Mouse (Mus musculus): ENCODE results near the gene 4931406P16Rik. TPM values are rescaled to one million over a fixed set of nuclear protein-coding genes. Genes with fewer than 3 reads are reported as not detected.
"Not testable (repeated sequence)": the region's sequence is repeated elsewhere in the genome, so short reads cannot be mapped to it uniquely, and the experiment has no call there.

Gene 4931406P16Rik
- polyA plus RNA-seq, 1 experiment from 2014 or later = 32.6 TPM

- DNase-seq (ENCODE audit: low spot score) = no peak
- Histone ChIP-seq H3K9me3 (ENCODE audit: control insufficient read depth, low read length) (0 out of 2 replicates have a peak, but pooled peaks cover 3% of the 10 kb centered on the region), H3K4me3 (ENCODE audit: low read depth, low read length) (no peak overlapping the region), H3K4me2 (no peak overlapping the region), H3K4me1 (replicated peaks; ENCODE audit: control insufficient read depth, insufficient read depth, low read length) (no peaks in the 10 kb centered on the region), H3K9ac (ENCODE audit: low read depth, low read length) (no peak overlapping the region), H3K27ac (ENCODE audit: low read depth, low read length) (no peak overlapping the region), H3K27me3 (replicated peaks; ENCODE audit: control insufficient read depth, insufficient read depth, low read length) (no peaks in the 10 kb centered on the region), H3K36me3 (ENCODE audit: control insufficient read depth, insufficient read depth, low read length) (peaks cover 29% of the 10 kb centered on the region)
- ATAC-seq (replicated peaks; ENCODE audit: low FRiP score) = no peak
- WGBS = 70% methylated on average over 5 of the region's 5 CpGs
Observed at GRCm38 (mm10) chr7:34339164-34339489, 25.8 kb upstream of the 4931406P16Rik start.

DNA sequence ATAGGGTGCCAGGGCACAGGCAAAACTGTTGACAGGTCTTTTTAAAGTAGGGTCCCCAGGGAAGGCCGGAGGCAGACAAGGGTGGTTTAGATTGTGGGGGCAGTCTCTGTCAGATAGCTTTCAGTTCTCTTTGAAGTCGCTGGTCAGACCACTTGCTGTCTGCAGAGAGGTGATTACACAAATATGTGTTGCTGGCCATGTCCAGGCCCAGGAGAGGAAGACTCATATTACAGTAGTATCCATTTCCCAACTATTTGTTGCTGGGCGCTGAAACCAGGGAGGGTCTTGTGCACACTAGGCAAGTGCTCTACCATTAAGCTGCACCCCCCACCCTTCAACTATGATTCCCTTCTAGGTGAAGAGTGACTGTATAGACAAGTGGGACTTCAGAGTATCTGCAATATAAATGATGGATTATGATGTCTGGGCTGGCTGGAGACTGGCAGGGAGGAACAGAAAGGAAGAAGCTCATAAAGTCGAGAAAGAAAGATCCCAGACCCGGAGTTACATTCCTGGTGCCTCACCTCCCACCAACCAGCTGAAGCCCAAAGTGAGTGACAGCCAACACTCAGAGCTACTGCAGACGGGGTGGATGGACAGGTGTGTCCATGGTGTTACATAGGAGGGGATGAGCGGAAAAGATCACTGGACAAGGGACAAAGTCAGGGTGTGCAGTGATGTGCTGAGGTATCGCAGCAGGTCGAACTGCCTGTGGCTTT lies 25.3 kb upstream of the 4931406P16Rik start:
- no peaks in the 10 kb centered on the region for H3K4me1 ChIP-seq (replicated peaks; ENCODE audit: control insufficient read depth, insufficient read depth, low read length)
- H3K9ac ChIP-seq (ENCODE audit: low read depth, low read length) = no peak overlapping the region
- H3K36me3 ChIP-seq (ENCODE audit: control insufficient read depth, insufficient read depth, low read length) = peaks cover 24% of the 10 kb centered on the region
- WGBS = 55% methylated on average over 9 of the region's 9 CpGs
- no peak for DNase-seq (ENCODE audit: low spot score)
- H3K27me3 ChIP-seq (replicated peaks; ENCODE audit: control insufficient read depth, insufficient read depth, low read length) = no peaks in the 10 kb centered on the region
- no peak for ATAC-seq (replicated peaks; ENCODE audit: low FRiP score)
- H3K27ac ChIP-seq (ENCODE audit: low read depth, low read length) = no peak overlapping the region
- no peak overlapping the region for H3K4me2 ChIP-seq
- H3K9me3 ChIP-seq (ENCODE audit: control insufficient read depth, low read length) = 0 out of 2 replicates have a peak, but pooled peaks cover 3% of the 10 kb centered on the region
- no peak overlapping the region for H3K4me3 ChIP-seq (ENCODE audit: low read depth, low read length)

DNA sequence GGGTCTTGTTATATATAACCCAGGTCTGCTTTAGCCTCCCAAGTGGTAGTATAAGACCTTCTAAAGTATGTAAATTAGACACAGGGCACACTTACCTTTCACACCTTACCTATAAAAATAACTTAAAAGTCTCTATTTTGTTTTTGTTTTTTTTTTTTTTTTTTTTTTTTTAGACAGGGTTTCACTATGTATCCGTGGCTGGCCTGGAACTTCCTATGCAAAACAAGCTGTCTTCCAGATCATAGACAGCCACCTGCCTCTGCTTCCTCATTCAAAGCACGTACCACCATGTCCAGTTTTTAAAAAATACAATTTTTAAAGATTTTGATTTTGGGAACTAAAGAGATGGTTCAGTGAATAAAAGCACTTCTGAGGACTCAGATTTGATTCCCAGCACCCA lies 23.9 kb upstream of the 4931406P16Rik start:
- Histone ChIP-seq H3K9me3 (ENCODE audit: control insufficient read depth, low read length) (0 out of 2 replicates have a peak, but pooled peaks cover 3% of the 10 kb centered on the region), H3K4me2 (no peak overlapping the region), H3K27me3 (replicated peaks; ENCODE audit: control insufficient read depth, insufficient read depth, low read length) (no peaks in the 10 kb centered on the region), H3K4me1 (replicated peaks; ENCODE audit: control insufficient read depth, insufficient read depth, low read length) (no peaks in the 10 kb centered on the region), H3K27ac (ENCODE audit: low read depth, low read length) (no peak overlapping the region), H3K4me3 (ENCODE audit: low read depth, low read length) (no peak overlapping the region), H3K9ac (ENCODE audit: low read depth, low read length) (no peak overlapping the region), H3K36me3 (ENCODE audit: control insufficient read depth, insufficient read depth, low read length) (peaks cover 12% of the 10 kb centered on the region)
- DNase-seq (ENCODE audit: low spot score) = no peak
- no peak for ATAC-seq (replicated peaks; ENCODE audit: low FRiP score)
- WGBS = 57% methylated on average over 2 of the region's 2 CpGs

DNA sequence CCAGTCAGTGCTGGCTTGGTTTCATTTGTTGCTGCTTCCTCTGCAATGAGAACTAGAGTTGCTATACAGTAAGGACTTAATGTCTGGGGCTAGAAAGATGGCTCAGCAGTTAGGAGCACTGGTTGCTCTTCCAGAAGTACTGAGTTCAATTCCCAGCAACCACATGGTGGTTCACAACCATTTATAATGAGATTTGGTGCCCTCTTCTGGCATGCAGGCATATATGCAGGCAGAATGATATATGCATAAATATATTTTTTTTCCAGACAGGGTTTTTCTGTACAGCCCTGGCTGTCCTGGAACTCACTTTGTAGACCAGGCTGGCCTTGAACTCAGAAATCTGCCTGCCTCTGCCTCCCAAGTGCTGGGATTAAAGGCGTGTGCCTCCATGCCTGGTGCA lies 23.2 kb upstream of the 4931406P16Rik start:
- H3K27me3 ChIP-seq (replicated peaks; ENCODE audit: control insufficient read depth, insufficient read depth, low read length); H3K4me2 ChIP-seq; H3K9me3 ChIP-seq (ENCODE audit: control insufficient read depth, low read length); H3K9ac ChIP-seq (ENCODE audit: low read depth, low read length); H3K4me1 ChIP-seq (replicated peaks; ENCODE audit: control insufficient read depth, insufficient read depth, low read length); H3K4me3 ChIP-seq (ENCODE audit: low read depth, low read length); DNase-seq (ENCODE audit: low spot score); H3K36me3 ChIP-seq (ENCODE audit: control insufficient read depth, insufficient read depth, low read length); ATAC-seq (replicated peaks; ENCODE audit: low FRiP score); H3K27ac ChIP-seq (ENCODE audit: low read depth, low read length): not testable (repeated sequence)
- 85% methylated on average over 1 of the region's 1 CpGs for WGBS

GRCm38 (mm10) chr7:34327493-34327892 lies 14.1 kb upstream of the 4931406P16Rik start:
- Histone ChIP-seq H3K4me2 (no peak overlapping the region), H3K36me3 (ENCODE audit: control insufficient read depth, insufficient read depth, low read length) (no peaks in the 10 kb centered on the region), H3K27ac (ENCODE audit: low read depth, low read length) (no peak overlapping the region), H3K27me3 (replicated peaks; ENCODE audit: control insufficient read depth, insufficient read depth, low read length) (no peaks in the 10 kb centered on the region), H3K4me1 (replicated peaks; ENCODE audit: control insufficient read depth, insufficient read depth, low read length) (no peaks in the 10 kb centered on the region), H3K9me3 (ENCODE audit: control insufficient read depth, low read length) (no peaks in the 10 kb centered on the region), H3K4me3 (ENCODE audit: low read depth, low read length) (no peak overlapping the region), H3K9ac (ENCODE audit: low read depth, low read length) (no peak overlapping the region)
- no peak for DNase-seq (ENCODE audit: low spot score)
- no peak for ATAC-seq (replicated peaks; ENCODE audit: low FRiP score)
- 38% methylated on average over 3 of the region's 3 CpGs for WGBS

DNA sequence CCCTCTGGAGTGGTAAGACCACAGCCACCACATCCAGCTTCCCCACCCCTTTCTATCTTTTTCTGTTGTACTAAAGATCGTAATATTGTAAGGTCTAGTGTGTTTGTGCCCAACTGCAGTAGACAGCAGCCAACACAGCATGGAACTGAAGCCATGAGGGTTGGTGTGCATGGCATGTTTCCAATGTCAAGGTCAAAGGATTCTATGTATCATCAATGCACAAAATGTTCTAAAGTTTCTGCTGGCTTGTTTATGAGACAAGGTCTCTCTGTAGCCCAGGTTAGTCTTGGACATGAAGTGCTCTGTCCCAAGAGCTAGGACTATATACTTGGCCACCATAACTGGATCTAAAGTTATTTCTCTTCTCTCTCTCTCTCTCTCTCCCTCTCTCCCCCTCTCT lies 11.5 kb upstream of the 4931406P16Rik start:
- DNase-seq (ENCODE audit: low spot score) (no peak), ATAC-seq (replicated peaks; ENCODE audit: low FRiP score) (no peak)
- no peak overlapping the region for H3K9ac ChIP-seq (ENCODE audit: low read depth, low read length)
- WGBS = 87% methylated on average over 1 of the region's 1 CpGs
- H3K4me3 ChIP-seq (ENCODE audit: low read depth, low read length) = no peak overlapping the region
- no peak overlapping the region for H3K27ac ChIP-seq (ENCODE audit: low read depth, low read length)
- no peak overlapping the region for H3K4me2 ChIP-seq
- H3K9me3 ChIP-seq (ENCODE audit: control insufficient read depth, low read length) = no peaks in the 10 kb centered on the region
- no peaks in the 10 kb centered on the region for H3K4me1 ChIP-seq (replicated peaks; ENCODE audit: control insufficient read depth, insufficient read depth, low read length)
- H3K27me3 ChIP-seq (replicated peaks; ENCODE audit: control insufficient read depth, insufficient read depth, low read length) = no peaks in the 10 kb centered on the region
- no peaks in the 10 kb centered on the region for H3K36me3 ChIP-seq (ENCODE audit: control insufficient read depth, insufficient read depth, low read length)

DNA sequence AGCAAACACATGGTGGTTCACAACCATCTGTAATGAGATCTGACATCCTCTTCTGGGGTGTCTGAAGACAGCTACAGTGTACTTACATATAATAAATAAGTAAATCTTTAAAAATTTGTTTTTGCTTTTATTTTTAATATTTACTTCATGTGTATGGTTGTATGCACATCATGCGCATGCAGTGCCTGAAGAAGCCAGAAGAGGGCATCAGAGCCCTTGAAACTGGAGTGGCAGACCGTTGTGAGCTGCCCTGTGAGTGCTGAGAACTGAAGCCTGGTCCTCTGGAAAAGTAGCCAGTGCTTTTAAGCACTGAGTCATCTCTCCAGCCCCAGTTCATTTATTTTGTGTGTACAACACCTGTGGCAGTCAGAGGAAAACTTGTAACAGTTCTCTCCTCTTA lies 10.7 kb upstream of the 4931406P16Rik start:
- no peak for ATAC-seq (replicated peaks; ENCODE audit: low FRiP score)

DNA sequence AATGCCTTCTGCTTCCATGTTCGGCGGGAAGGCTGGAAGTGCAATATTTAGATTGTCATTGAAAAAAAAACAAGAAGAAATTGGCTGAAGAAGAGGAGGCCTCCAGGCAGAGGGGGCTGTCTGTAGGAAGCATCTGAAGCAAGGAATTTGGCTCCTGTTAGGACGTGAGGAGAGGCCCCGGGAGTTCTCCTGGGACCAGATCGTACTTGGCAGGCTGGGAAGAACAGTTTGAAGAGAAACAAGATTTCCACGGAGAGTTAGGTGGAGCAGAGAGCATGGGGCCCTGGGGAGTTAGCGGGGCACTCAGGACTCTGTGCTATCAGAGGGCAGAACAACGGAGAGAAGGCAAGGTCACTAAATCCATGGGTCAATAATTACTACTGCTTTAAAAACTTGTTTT lies 10.0 kb upstream of the 4931406P16Rik start:
- Histone ChIP-seq H3K9me3 (ENCODE audit: control insufficient read depth, low read length) (no peaks in the 10 kb centered on the region), H3K36me3 (ENCODE audit: control insufficient read depth, insufficient read depth, low read length) (no peaks in the 10 kb centered on the region), H3K27ac (ENCODE audit: low read depth, low read length) (no peak overlapping the region), H3K4me1 (replicated peaks; ENCODE audit: control insufficient read depth, insufficient read depth, low read length) (no peaks in the 10 kb centered on the region), H3K9ac (ENCODE audit: low read depth, low read length) (no peak overlapping the region), H3K27me3 (replicated peaks; ENCODE audit: control insufficient read depth, insufficient read depth, low read length) (no peaks in the 10 kb centered on the region), H3K4me3 (ENCODE audit: low read depth, low read length) (no peak overlapping the region), H3K4me2 (no peak overlapping the region)
- 82% methylated on average over 8 of the region's 8 CpGs for WGBS
- ATAC-seq (replicated peaks; ENCODE audit: low FRiP score) = no peak
- no peak for DNase-seq (ENCODE audit: low spot score)

More for the DNA sequence above, 10.7 kb upstream of the 4931406P16Rik start:
- Histone ChIP-seq H3K4me3 (ENCODE audit: low read depth, low read length) (no peak overlapping the region), H3K9me3 (ENCODE audit: control insufficient read depth, low read length) (no peaks in the 10 kb centered on the region), H3K9ac (ENCODE audit: low read depth, low read length) (no peak overlapping the region), H3K27me3 (replicated peaks; ENCODE audit: control insufficient read depth, insufficient read depth, low read length) (no peaks in the 10 kb centered on the region), H3K4me2 (no peak overlapping the region), H3K36me3 (ENCODE audit: control insufficient read depth, insufficient read depth, low read length) (no peaks in the 10 kb centered on the region), H3K4me1 (replicated peaks; ENCODE audit: control insufficient read depth, insufficient read depth, low read length) (no peaks in the 10 kb centered on the region), H3K27ac (ENCODE audit: low read depth, low read length) (no peak overlapping the region)
- 89% methylated on average over 2 of the region's 2 CpGs for WGBS
- no peak for DNase-seq (ENCODE audit: low spot score)

GRCm38 (mm10) chr7:34321958-34322357 lies 8.6 kb upstream of the 4931406P16Rik start:
- Histone ChIP-seq H3K4me3 (ENCODE audit: low read depth, low read length) (no peak overlapping the region), H3K4me1 (replicated peaks; ENCODE audit: control insufficient read depth, insufficient read depth, low read length) (no peaks in the 10 kb centered on the region), H3K27ac (ENCODE audit: low read depth, low read length) (no peak overlapping the region), H3K36me3 (ENCODE audit: control insufficient read depth, insufficient read depth, low read length) (no peaks in the 10 kb centered on the region), H3K4me2 (no peak overlapping the region), H3K9ac (ENCODE audit: low read depth, low read length) (no peak overlapping the region), H3K27me3 (replicated peaks; ENCODE audit: control insufficient read depth, insufficient read depth, low read length) (no peaks in the 10 kb centered on the region), H3K9me3 (ENCODE audit: control insufficient read depth, low read length) (no peaks in the 10 kb centered on the region)
- WGBS = 84% methylated on average over 4 of the region's 4 CpGs
- ATAC-seq (replicated peaks; ENCODE audit: low FRiP score) (no peak), DNase-seq (ENCODE audit: low spot score) (no peak)
